Mouse (Mus musculus): ENCODE data around the gene Csad.

- TF ChIP-seq POLR2A (IDR thresholded peaks at IDR 0.05; ENCODE audit: low read depth, low read length) (no peak), CTCF (IDR thresholded peaks at IDR 0.05; ENCODE audit: borderline replicate concordance, insufficient read depth, low read length) (no peak)
Measured at GRCm38 (mm10) chr15:102186239-102186638, 18.3 kb downstream of the Csad start.
